Mouse (Mus musculus) intestine, postnatal 0 days (tissue): ENCODE data around the gene Vmn2r110. TPM values are rescaled to one million over a fixed set of nuclear protein-coding genes. Genes with fewer than 3 reads are reported as not detected.

ENCODE experiments used
- ATAC-seq: fragments of 200-750 bp; cut with Nextera tagmentation; 2 replicates; pipeline ENCODE4 v1.8.0; 2017; ENCODE audit warnings: mild to moderate bottlenecking, moderate TSS enrichment, moderate library complexity
- H3K27ac ChIP-seq: fragments of 300-500 bp; sonication (generic); 2 replicates; pipeline ENCODE4 v1.5.1; 2014; ENCODE audit warnings: mild to moderate bottlenecking, low read depth, low read length, moderate library complexity
- H3K27me3 ChIP-seq: fragments of 300-500 bp; sonication (generic); replicated peaks from 2 replicates; pipeline ENCODE4 v1.6.1; 2014; ENCODE audit warnings: low read length, mixed read lengths; ENCODE audit not compliant: control insufficient read depth, insufficient read depth
- H3K36me3 ChIP-seq: fragments of 300-500 bp; sonication (generic); 2 replicates; pipeline ENCODE4 v1.6.1; 2014; ENCODE audit warnings: mild to moderate bottlenecking, moderate library complexity; ENCODE audit not compliant: control insufficient read depth, insufficient read depth
- H3K4me1 ChIP-seq: fragments of 300-500 bp; sonication (generic); replicated peaks from 2 replicates; pipeline ENCODE4 v1.6.1; 2014; ENCODE audit warnings: antibody characterized with exemption, low read length, mixed read lengths; ENCODE audit not compliant: control insufficient read depth, insufficient read depth
- H3K4me2 ChIP-seq: fragments of 300-500 bp; sonication (generic); replicated peaks from 2 replicates; pipeline ENCODE4 v1.6.1; 2014; ENCODE audit warnings: low read depth, mild to moderate bottlenecking, moderate library complexity
- H3K4me3 ChIP-seq: fragments of 300-500 bp; sonication (generic); 2 replicates; pipeline ENCODE4 v1.5.1; 2014; ENCODE audit warnings: low read depth, low read length
- H3K9ac ChIP-seq: fragments of 300-500 bp; sonication (generic); 2 replicates; pipeline ENCODE4 v1.6.1; 2014; ENCODE audit warnings: mild to moderate bottlenecking, low read depth, low read length
- H3K9me3 ChIP-seq: fragments of 300-500 bp; sonication (generic); 2 replicates; pipeline ENCODE4 v1.6.1; 2016; ENCODE audit warnings: mixed run types; ENCODE audit not compliant: control insufficient read depth
- CTCF ChIP-seq: sonication (generic); IDR thresholded peaks from 2 replicates; pipeline ENCODE4 v1.5.1; 2016; ENCODE audit warnings: low read depth, mild to moderate bottlenecking, control low read depth, antibody characterized with exemption, moderate library complexity
- WGBS: fragments of 180-500 bp; shearing (Covaris S2); extraction: QIAGEN DNeasy Blood & Tissue Kit; methylation state at CpG from one replicate; pipeline ENCODE4 v1.1.7; 2014; 5-methylcytosine and 5-hydroxymethylcytosine counted together
- polyA plus RNA-seq: library from polyadenylated mRNA; unstranded; fragments of >200 nt; fragmentation: Nextera tagmentation; extraction: Ambion mirVana; gene quantifications from 2 replicates; pipeline ENCODE4 v1.2.1, GENCODE M21; 2015

Vmn2r110 gene
- polyA plus RNA-seq, result not detected in 2 replicates

DNA sequence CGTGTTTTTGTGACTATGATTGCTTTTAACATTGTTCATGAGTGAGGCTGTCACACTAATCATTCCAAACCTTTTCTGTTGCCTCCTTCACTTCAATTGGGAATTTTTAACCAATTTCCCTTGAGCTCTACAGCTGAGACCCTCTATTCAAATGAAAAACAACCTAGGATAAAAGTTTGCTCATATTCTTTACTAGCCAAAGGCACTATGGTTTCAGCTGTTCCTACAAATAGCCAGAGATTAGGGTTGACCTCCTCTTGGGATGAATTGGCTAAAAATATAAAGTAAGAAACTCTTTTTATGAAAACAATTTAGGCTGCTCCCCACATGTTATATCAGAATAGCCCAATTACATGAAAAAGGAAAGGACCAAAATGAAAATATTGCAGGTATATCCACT lies at the start of gene Vmn2r110:
Vmn2r110 (minus strand) TSS at position 101 of the 400 bp plus-strand sequence.
- 33% methylated on average over 1 of the region's 1 CpGs for WGBS
- Histone ChIP-seq H3K4me1 (no peaks in the 10 kb centered on the region), H3K9me3 (no peaks in the 10 kb centered on the region; the same call in 1 of the 2 replicates), H3K36me3 (no peaks in the 10 kb centered on the region), H3K4me3 (no peak within 1 kb of the TSS), H3K27me3 (no peaks in the 10 kb centered on the region), H3K9ac (no peak within 1 kb of the TSS), H3K27ac (no peak within 1 kb of the TSS), H3K4me2 (no peak within 1 kb of the TSS)
- TF ChIP-seq CTCF, result no peak
- ATAC-seq, result no peak

DNA sequence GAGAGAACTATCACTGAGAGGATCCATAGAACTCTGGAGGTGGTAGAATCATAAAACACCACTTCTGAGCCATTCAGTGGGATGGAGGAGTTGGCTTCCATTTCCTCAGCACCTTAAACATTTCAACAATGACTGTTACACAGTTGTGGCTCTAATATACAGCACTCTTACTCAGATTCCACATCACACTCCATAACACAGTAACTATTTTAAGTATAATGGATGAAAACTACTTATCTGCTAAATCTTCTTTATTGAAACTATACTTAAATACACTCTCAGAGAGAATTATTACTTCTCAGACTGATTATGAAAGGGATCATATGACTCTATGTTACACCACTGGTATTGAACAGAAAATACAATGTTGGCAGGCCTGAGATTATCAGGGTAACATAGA lies 28.6 kb upstream of the Vmn2r110 start, which contains the start of gene Fpr-rs3:
Fpr-rs3 (minus strand) TSS at position 101 of the 400 bp plus-strand sequence.
- Histone ChIP-seq H3K27me3 (no peaks in the 10 kb centered on the region), H3K36me3 (no peaks in the 10 kb centered on the region), H3K4me2 (no peak within 1 kb of the TSS), H3K9me3 (no peaks in the 10 kb centered on the region), H3K4me1 (no peaks in the 10 kb centered on the region), H3K27ac (no peak within 1 kb of the TSS), H3K4me3 (no peak within 1 kb of the TSS), H3K9ac (no peak within 1 kb of the TSS)
- no peak for ATAC-seq
- no peak for TF ChIP-seq CTCF

DNA sequence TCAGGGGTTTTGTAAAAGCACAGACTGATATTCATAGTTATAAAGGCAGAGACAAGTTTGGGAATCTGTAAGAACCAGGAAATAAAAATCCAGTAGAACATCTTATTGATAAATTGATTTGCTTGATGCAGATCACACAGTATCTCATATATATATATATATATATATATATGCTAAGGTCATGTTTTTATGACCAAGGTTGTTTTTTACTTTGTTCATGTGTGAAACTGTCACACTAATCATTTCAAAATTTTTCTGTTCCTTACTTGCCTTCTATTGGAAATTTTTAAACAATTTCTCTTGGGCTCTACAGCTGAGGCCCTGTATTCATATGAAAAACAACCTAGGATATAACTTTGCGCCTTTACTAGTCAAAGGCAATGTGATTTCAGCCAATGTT lies 31.6 kb downstream of the Vmn2r110 start, which contains the start of gene Vmn2r109:
Vmn2r109 (minus strand) TSS at position 101 of the 400 bp plus-strand sequence.
- H3K4me3 ChIP-seq, result no peak within 1 kb of the TSS
- no peaks in the 10 kb centered on the region for H3K4me1 ChIP-seq
- no peaks in the 10 kb centered on the region for H3K27me3 ChIP-seq
- no peak for TF ChIP-seq CTCF
- H3K36me3 ChIP-seq, result no peaks in the 10 kb centered on the region
- H3K9ac ChIP-seq, result no peak within 1 kb of the TSS
- H3K27ac ChIP-seq, result no peak within 1 kb of the TSS
- 80% methylated on average over 1 of the region's 1 CpGs for WGBS
- H3K9me3 ChIP-seq, result no peaks in the 10 kb centered on the region
- ATAC-seq, result no peak
- H3K4me2 ChIP-seq, result no peak within 1 kb of the TSS

Other genes starting within 250 kb of the Vmn2r110 start
- gene Vmn1r224, start 182.3 kb downstream of the Vmn2r110 start, polyA plus RNA-seq, result not detected in 2 replicates
- gene Vmn2r108, start 115.1 kb downstream of the Vmn2r110 start, polyA plus RNA-seq, result not detected in 2 replicates
- gene Vmn1r225, start 98.3 kb downstream of the Vmn2r110 start, polyA plus RNA-seq, result not detected in 2 replicates
- gene Vmn2r109, start 31.7 kb downstream of the Vmn2r110 start, polyA plus RNA-seq, result not detected in 2 replicates
- gene Fpr-rs3, start 28.5 kb upstream of the Vmn2r110 start, polyA plus RNA-seq, result not detected in 2 replicates
- gene Vmn1r226, start 86.4 kb upstream of the Vmn2r110 start, polyA plus RNA-seq, result not detected in 2 replicates
- not detected in 2 replicates for gene Vmn1r227, start 133.4 kb upstream of the Vmn2r110 start, polyA plus RNA-seq
- gene Vmn1r228, start 189.7 kb upstream of the Vmn2r110 start, polyA plus RNA-seq, result not detected in 2 replicates
- gene Vmn1r229, start 215.1 kb upstream of the Vmn2r110 start, polyA plus RNA-seq, result not detected in 2 replicates
- not detected in 2 replicates for gene Vmn1r230, start 244.0 kb upstream of the Vmn2r110 start, polyA plus RNA-seq